Mouse (Mus musculus): Measurements from ENCODE around the gene Aspn. TPM values are rescaled to one million over a fixed set of nuclear protein-coding genes. Genes with fewer than 3 reads are reported as not detected.

Gene Aspn
- total and polyA plus RNA-seq, 2 experiments = 0.65 TPM; not detected in 1

GRCm38 (mm10) chr13:49564347-49564746 lies 20.1 kb downstream of the Aspn start:
- WGBS = 92% methylated on average over 1 of the region's 1 CpGs
- Histone ChIP-seq H3K4me3 (ENCODE audit: insufficient read depth, low read depth, low read length) (no peak overlapping the region), H3K36me3 (ENCODE audit: control insufficient read depth, insufficient read depth, low read length) (no peaks in the 10 kb centered on the region), H3K9ac (ENCODE audit: low read depth, low read length) (no peak overlapping the region), H3K4me1 (ENCODE audit: control insufficient read depth, insufficient read depth, low read length) (no peaks in the 10 kb centered on the region), H3K27me3 (ENCODE audit: control insufficient read depth, insufficient read depth, low read length) (no peaks in the 10 kb centered on the region), H3K27ac (replicated peaks; ENCODE audit: insufficient read depth, low read depth, low read length) (no peak overlapping the region), H3K79me2 (ENCODE audit: control insufficient read depth, insufficient read depth, low read length) (no peaks in the 10 kb centered on the region)
- DNase-seq (ENCODE audit: extremely low read depth, low read depth, low spot score) = no peak
- TF ChIP-seq POLR2A (IDR thresholded peaks at IDR 0.05; ENCODE audit: extremely low read depth, insufficient read depth, low read length) (no peak), CTCF (IDR thresholded peaks at IDR 0.05; ENCODE audit: low read depth, low read length) (peak; percentile 17; the same call in 1 of the 2 replicates)

DNA sequence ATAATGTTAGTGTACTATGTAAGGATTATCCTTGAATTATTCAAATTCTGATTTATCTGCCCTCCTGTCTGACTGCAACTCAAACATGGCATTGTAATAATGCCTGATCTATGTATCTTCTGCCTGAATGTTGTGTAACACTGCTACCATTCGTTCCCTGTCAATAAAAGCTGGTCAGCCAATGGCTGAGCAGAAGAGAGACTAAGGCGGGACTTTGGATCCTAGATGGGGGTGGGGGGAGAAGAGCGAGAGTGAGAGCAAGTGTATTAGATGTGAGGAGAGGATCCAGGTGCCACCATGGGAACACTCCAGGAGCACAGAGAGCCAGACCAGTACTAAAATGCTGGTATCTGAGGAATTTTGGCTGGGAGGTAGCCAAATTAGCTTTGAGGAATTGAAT lies 26.1 kb downstream of the Aspn start:
- Histone ChIP-seq H3K4me1 (ENCODE audit: control insufficient read depth, insufficient read depth, low read length) (no peaks in the 10 kb centered on the region), H3K79me2 (ENCODE audit: control insufficient read depth, insufficient read depth, low read length) (no peaks in the 10 kb centered on the region), H3K27ac (replicated peaks; ENCODE audit: insufficient read depth, low read depth, low read length) (no peak overlapping the region), H3K27me3 (ENCODE audit: control insufficient read depth, insufficient read depth, low read length) (no peaks in the 10 kb centered on the region), H3K9ac (ENCODE audit: low read depth, low read length) (no peak overlapping the region), H3K36me3 (ENCODE audit: control insufficient read depth, insufficient read depth, low read length) (no peaks in the 10 kb centered on the region), H3K4me3 (ENCODE audit: insufficient read depth, low read depth, low read length) (no peak overlapping the region)
- TF ChIP-seq CTCF (IDR thresholded peaks at IDR 0.05; ENCODE audit: low read depth, low read length) (no peak), POLR2A (IDR thresholded peaks at IDR 0.05; ENCODE audit: extremely low read depth, insufficient read depth, low read length) (no peak)
- WGBS = 62% methylated on average over 3 of the region's 3 CpGs
- peak; percentile 37 for DNase-seq (ENCODE audit: extremely low read depth, low read depth, low spot score)

DNA sequence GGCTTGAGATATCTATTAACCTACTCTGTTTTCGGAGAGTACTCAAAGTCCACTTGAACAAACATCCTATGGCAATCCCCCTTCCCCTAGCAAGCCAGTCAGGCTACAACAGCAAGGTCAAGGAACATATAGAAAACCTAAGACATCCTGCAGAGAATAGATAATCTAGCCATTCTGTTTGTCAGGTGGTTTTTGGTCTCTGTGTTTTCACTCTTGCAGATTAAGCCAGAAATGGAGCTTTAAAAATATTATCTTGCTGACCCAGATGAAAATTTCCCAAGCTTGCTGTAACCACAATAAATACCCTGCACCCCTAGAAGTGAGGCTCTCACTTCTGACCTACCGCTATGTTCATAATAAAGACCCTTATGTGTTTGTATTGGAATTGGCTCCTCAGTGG lies 27.2 kb downstream of the Aspn start:
- WGBS = 89% methylated on average over 2 of the region's 2 CpGs
- Histone ChIP-seq H3K79me2 (ENCODE audit: control insufficient read depth, insufficient read depth, low read length) (no peaks in the 10 kb centered on the region), H3K4me3 (ENCODE audit: insufficient read depth, low read depth, low read length) (no peak overlapping the region), H3K36me3 (ENCODE audit: control insufficient read depth, insufficient read depth, low read length) (no peaks in the 10 kb centered on the region), H3K27ac (replicated peaks; ENCODE audit: insufficient read depth, low read depth, low read length) (no peak overlapping the region), H3K9ac (ENCODE audit: low read depth, low read length) (no peak overlapping the region), H3K27me3 (ENCODE audit: control insufficient read depth, insufficient read depth, low read length) (no peaks in the 10 kb centered on the region), H3K4me1 (ENCODE audit: control insufficient read depth, insufficient read depth, low read length) (no peaks in the 10 kb centered on the region)
- no peak for DNase-seq (ENCODE audit: extremely low read depth, low read depth, low spot score)
- TF ChIP-seq POLR2A (IDR thresholded peaks at IDR 0.05; ENCODE audit: extremely low read depth, insufficient read depth, low read length) = no peak
- no peak for TF ChIP-seq CTCF (IDR thresholded peaks at IDR 0.05; ENCODE audit: low read depth, low read length)

DNA sequence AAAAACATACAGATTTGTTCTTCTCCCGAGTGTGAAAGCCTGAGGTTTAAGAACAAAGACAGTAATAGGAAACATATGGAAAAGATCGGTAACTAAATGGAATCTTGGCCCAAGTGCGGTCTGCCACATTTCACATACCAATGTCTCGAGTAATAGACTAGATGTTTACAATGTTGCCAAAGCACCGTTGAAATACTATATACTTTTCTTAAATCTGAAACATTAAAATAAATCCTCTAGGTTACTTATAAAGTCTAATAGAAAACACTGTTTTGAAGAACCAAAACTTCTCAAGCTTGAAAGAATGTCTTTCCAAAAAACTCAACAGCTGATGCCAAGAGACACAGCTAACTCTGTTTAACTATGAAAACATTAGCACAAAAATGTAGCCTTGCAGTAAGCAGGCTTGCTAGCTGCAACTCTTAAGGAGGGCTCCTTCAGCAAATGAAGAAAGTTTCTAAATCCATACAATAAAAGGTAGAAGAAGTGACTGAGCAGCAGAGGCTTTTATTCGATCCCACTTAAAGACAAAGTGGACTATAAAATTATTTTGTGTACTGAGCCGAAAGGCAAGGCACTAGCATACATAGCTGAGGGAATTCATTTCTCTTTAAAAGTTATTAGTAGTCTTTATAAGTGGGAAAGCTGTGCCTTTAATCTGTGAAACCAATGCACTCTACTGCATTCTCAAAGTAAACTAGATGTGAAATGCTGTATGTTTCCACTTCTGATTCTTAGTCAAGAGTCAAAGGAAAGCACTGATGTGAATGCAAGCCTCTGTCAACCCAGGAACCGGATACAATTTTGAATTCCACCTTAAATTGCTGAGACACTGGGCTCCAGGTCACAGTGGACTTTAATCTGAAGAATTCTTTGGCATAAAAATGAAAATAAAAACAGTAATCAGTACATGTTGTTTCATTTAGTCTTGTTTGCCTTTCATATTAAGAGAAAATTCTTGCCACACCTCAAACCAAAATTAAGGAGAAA lies 37.6 kb downstream of the Aspn start, which contains the start of gene Omd:
Gene Omd, plus strand, starts transcription at position 922 of the 990 bp plus-strand sequence.
- Histone ChIP-seq H3K79me2 (ENCODE audit: control insufficient read depth, insufficient read depth, low read length) (no peaks in the 10 kb centered on the region), H3K27ac (replicated peaks; ENCODE audit: insufficient read depth, low read depth, low read length) (0 out of 2 replicates have a peak within 1 kb of the TSS, but pooled peaks have one; percentile 24), H3K36me3 (ENCODE audit: control insufficient read depth, insufficient read depth, low read length) (no peaks in the 10 kb centered on the region), H3K4me1 (ENCODE audit: control insufficient read depth, insufficient read depth, low read length) (peaks cover 4% of the 10 kb centered on the region; the same call in 1 of the 2 replicates), H3K4me3 (ENCODE audit: insufficient read depth, low read depth, low read length) (peak within 1 kb of the TSS; percentile 35; the same call in 1 of the 2 replicates), H3K27me3 (ENCODE audit: control insufficient read depth, insufficient read depth, low read length) (no peaks in the 10 kb centered on the region), H3K9ac (ENCODE audit: low read depth, low read length) (no peak within 1 kb of the TSS)
- TF ChIP-seq CTCF (IDR thresholded peaks at IDR 0.05; ENCODE audit: low read depth, low read length) (no peak), POLR2A (IDR thresholded peaks at IDR 0.05; ENCODE audit: extremely low read depth, insufficient read depth, low read length) (no peak)
- DNase-seq (ENCODE audit: extremely low read depth, low read depth, low spot score) = peak; percentile 90
- WGBS = 61% methylated on average over 8 of the region's 8 CpGs

DNA sequence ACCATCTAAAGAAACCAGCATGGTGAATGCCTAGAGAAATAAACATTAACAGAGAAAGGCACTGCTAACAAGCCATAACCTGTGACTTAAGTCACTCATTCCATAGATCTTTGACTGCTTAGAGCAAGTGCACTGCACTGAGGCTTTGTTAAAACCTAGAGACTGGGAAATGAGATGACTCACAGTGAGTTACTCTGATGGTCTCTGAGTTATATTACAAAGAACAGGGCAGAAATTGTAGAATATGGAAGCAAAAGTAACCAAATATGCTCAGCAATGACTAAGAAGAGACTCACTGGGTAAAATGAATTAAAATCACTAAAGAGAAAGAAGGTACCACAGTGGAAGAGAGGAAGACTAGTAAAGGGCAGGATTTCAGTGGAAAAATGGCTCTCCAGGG lies 39.6 kb downstream of the Aspn start:
- Histone ChIP-seq H3K27ac (replicated peaks; ENCODE audit: insufficient read depth, low read depth, low read length) (no peak overlapping the region), H3K36me3 (ENCODE audit: control insufficient read depth, insufficient read depth, low read length) (no peaks in the 10 kb centered on the region), H3K4me1 (ENCODE audit: control insufficient read depth, insufficient read depth, low read length) (peaks cover 4% of the 10 kb centered on the region; the same call in 1 of the 2 replicates), H3K27me3 (ENCODE audit: control insufficient read depth, insufficient read depth, low read length) (no peaks in the 10 kb centered on the region), H3K79me2 (ENCODE audit: control insufficient read depth, insufficient read depth, low read length) (no peaks in the 10 kb centered on the region), H3K9ac (ENCODE audit: low read depth, low read length) (no peak overlapping the region), H3K4me3 (ENCODE audit: insufficient read depth, low read depth, low read length) (no peak overlapping the region)
- no peak for TF ChIP-seq POLR2A (IDR thresholded peaks at IDR 0.05; ENCODE audit: extremely low read depth, insufficient read depth, low read length)
- TF ChIP-seq CTCF (IDR thresholded peaks at IDR 0.05; ENCODE audit: low read depth, low read length) = no peak
- DNase-seq (ENCODE audit: extremely low read depth, low read depth, low spot score) = no peak

Measured in liver, adult 2 months (tissue).